Mouse (Mus musculus): ENCODE results near the gene Mapk1ip1.

DNA sequence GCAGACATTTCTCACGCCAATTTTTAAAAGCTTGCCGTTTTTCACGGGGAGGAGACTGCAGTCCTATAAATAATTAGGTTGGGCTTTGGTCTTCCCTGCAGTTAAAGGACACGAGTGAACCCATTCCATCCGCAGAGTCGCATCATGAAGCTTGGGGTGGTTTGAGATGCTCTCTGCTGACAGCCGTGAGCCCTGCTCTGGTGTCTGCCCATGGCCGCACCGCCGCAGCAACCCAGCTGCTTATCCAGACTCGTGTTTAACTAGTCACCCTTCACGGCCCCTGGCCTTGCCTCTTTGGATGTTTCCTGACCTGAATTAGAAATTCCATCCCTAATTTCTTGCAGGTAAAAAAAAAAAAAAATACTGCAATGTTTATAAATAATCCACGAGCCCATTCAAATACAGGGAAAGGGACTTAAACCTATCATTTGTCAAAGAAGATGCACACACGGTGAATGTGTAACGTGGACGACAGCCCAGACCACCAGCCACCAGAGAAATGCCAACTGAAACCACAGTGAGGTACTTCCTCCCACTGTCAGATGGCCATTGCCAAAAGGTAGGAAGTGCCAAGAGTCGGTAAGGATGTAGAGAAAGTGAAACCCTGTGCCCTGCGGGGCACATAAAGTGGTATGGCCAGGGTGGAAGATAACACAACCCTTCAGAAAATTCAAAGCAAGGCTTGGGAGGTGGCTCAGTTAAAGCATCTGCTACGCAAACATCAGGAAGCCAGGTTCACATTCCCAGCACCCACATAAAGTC lies 20.9 kb downstream of the Mapk1ip1 start:
- TF ChIP-seq EP300 (IDR thresholded peaks at IDR 0.05; ENCODE audit: low read depth) (no peak), CTCF (IDR thresholded peaks at IDR 0.05; ENCODE audit: low read depth) (no peak)

All from liver, embryonic 14.5 days (tissue).